20 mouse cellular contexts compared by ENCODE assay signal in the genomic region with DNA sequence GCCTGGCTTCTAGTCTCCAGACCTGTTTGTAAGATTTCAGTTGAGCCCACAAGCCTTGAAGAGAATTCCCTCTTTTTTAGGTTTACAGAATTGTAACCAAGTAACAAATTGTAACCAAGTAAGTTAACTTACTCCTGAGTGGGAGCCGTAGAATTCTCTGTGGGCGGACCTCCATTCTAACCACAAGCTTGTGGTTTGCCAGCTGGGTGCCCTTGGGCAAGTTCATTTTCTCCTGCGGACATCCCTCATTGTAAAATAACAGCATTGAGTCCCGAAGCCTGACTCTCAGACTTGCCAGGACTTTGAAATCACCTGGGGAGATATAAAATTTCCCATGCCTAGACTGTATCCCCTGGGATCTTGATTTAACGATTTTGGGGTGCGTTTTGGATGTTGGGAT. TPM values are rescaled to one million over a fixed set of nuclear protein-coding genes. Genes with fewer than 3 reads are reported as not detected.
DNase-seq lines count a peak whose midpoint lies in the region; ATAC-seq and TF ChIP-seq lines count a peak whose summit lies in the region.
"Had no signal": no experiment of that assay in that cellular context is flagged by ENCODE, and none has a peak within 500 bp of the region (broad histone marks: within the 10 kb centered on the region; RNA-seq: fewer than 3 reads in every experiment).

No protein-coding gene starts in this region.

- DNase-seq in testis, postnatal 14 days (ENCODE audit: low spot score): peak; percentile 68
- no peak for DNase-seq in testis, postnatal 10 days (ENCODE audit: low spot score)
- DNase-seq in Patski (ENCODE audit: low read depth, low spot score): peak; percentile 12
- no peak for DNase-seq in cerebellum, adult 8-10 months
- no peak for DNase-seq in cerebellum, postnatal 4 days (ENCODE audit: low spot score in 2 of 2)
- DNase-seq: adrenal gland, adult 2 months; adrenal gland, postnatal 10 days; adrenal gland, postnatal 25 days; B cell, adult 2 months; cerebellum, adult 11-12 months; cerebellum, adult 2 months; cerebellum, adult 9-11 months; cerebellum, postnatal 14 days; cerebellum, postnatal 36 days; forebrain, postnatal 0 days had no signal

- CTCF ChIA-PET in Patski (lab: Charles Lee): no interaction called here

- POLR2A ChIA-PET in Patski (lab: Charles Lee): no interaction called here

- peak; percentile 56 for ATAC-seq in Patski
- ATAC-seq: CD4-positive, CD25-positive, alpha-beta regulatory T cell, adult 4 months; forebrain, embryonic 13.5 days; forebrain, embryonic 15.5 days; forebrain, postnatal 0 days had no signal

- in situ Hi-C loops in Patski (cut with MboI; ENCODE audit: low pct_unique_long_range_greater_than_20kb): no loop called here

- peaks cover 9% of the 10 kb centered on the region for H3K27me3 ChIP-seq in Patski
- H3K27me3 ChIP-seq: embryonic facial prominence, embryonic 12.5 days; forebrain, embryonic 13.5 days; forebrain, embryonic 15.5 days had no signal

- TF ChIP-seq CTCF in Patski (IDR thresholded peaks at IDR 0.05): no peak

RNA-seq across cellular contexts. Expression of a gene that starts 19.1 kb away (rescaled TPM):
- polyA plus RNA-seq in Patski (2021): 0.03 TPM
- polyA plus RNA-seq: CD4-positive, CD25-positive, alpha-beta regulatory T cell, adult 4 months; G1E had no signal

Comparison
In these comparisons a context has a peak if more than half of its experiments do, and no peak if none do; other contexts are left out.
1. DNase-seq: peak in testis, postnatal 14 days (single experiment) and Patski (single experiment); none in testis, postnatal 10 days (single experiment), cerebellum, adult 8-10 months (single experiment) and cerebellum, postnatal 4 days (0 of 2).